Mouse (Mus musculus): ENCODE results near the gene Hspb3.

The Hspb3 gene

GRCm38 (mm10) chr13:113638914-113639313 lies 24.6 kb downstream of the Hspb3 start:
- in situ Hi-C loops (cut with MboI, MseI): no loop called here

DNA sequence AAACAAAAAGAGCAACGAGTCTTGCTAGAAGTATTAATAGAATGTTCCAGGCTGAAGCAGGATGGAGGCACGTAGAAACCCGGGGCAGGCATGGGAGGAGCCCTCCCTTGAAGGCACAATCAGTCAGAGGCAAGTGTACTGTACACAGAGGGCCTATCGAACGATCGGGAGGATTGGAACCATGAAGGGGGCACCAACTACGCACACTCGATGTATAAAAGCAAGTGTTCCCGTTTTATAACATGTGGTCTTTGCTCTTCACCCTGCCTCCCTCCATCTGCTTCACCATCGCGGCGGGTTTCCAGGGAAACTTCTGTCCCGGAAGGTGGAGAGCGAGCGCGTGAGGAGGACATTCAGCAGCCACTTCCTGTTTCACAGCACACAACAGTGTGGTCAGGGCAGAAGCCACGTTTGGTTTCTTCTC lies 27.7 kb downstream of the Hspb3 start:
- in situ Hi-C loops (cut with MboI, MseI): no loop called here

DNA sequence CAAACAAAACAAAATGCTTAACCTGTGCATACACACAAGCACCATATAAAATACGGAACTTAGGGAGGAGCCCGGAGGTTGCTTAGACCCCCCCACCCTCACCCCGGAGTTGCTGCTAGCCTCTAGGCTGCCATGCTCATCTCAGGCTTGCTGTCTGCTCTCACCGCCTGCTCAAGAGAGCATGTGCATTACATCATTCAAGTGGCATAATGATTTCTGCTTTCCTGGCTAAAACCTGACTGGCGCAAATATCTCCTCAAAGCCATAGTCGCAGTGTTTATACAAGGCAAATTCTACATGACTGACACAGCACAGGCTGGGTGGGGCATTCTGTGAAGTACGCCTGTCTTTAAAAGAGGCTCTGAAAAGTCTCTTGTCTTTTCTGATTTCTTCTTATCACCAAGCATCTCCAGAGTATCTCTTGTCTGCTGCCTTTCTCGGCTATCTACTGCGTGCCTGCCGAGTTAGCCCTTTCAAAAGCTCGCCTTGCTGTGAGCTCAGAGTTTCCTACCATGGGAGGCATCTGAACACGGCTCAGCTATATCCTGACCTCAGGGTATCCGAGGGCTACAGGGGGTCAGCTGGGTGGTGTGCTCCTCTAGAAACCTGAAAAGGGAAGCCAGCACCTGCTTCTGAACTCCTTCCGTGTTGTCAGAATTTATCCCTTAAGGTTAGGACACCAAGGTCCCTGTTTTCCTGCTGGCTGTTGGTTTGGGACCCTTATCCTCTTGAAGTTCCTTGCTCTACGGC lies 28.6 kb downstream of the Hspb3 start:
- in situ Hi-C loops (cut with MboI, MseI): loop anchor here in 1 of 2 experiments (5.0 kb wide), 1 partner anchor 313 kb away; no protein-coding TSS in a partner anchor

DNA sequence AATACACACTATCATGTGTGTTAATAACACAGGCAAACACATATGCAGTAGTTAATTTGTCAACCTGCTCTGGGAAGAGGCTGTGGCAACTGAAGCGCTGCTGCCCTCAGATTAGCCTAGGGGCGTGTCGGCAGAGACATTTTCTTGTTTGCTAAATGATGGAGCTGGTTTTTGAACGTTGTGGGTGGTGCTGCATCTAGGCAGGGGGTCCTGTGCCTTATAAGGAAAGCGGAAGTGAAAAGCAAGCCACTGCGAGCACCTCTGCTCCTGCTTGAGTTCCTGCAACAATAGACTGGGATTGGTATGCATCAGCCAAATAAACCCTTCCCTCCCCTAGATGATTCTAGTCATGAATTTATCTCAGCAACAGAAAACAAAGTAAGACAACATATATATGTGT lies 31.0 kb downstream of the Hspb3 start:
- in situ Hi-C loops (cut with MboI, MseI): loop anchor here in 1 of 2 experiments (5.0 kb wide), 1 partner anchor 310 kb away; no protein-coding TSS in a partner anchor

DNA sequence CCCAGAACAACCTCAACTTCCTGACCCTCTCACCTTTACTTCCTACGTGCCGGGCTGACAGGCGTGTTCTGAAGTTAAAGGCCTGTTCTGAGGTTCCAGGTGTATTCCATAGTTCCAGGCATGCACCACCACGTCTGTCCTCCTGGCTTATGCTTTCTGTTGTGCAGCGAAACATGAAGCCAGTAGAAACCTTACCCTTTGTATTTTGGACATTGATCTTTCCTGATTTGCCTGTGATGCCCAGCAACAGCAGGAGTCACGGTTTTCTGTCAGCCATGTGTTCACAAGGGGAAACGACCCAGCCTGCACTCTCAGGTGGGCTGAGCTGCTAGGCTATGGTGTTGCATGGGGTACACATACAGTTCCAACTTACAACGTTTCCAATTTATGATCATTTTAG lies 35.9 kb downstream of the Hspb3 start:
- in situ Hi-C loops (cut with MboI, MseI): loop anchor here in 1 of 2 experiments (5.0 kb wide), 1 partner anchor 360 kb away; no protein-coding TSS in a partner anchor

GRCm38 (mm10) chr13:113622865-113623255 lies 40.6 kb downstream of the Hspb3 start:
- in situ Hi-C loops (cut with MboI, MseI): no loop called here

GRCm38 (mm10) chr13:113622122-113622864 lies 41.2 kb downstream of the Hspb3 start:
- in situ Hi-C loops (cut with MboI, MseI): no loop called here

DNA sequence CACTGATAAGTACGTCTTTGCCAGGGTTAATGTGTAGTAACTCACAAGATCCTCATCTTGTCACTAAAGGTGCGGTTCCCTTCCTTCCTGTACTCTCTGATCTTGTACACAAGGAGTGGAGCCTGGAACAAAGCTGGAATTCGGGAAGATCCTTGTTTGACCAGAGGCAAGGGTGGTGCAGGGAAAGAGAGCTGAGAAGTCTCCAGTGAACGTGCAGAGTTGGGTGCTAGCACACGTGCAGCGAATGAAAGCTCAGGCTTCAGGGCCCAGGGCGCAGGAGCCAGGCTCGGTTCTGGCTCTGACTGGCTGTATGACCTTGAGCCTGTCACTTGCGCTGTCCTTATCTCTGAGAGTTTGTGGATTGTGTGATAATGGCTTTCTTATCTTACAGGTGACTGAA lies 44.5 kb downstream of the Hspb3 start:
- in situ Hi-C loops (cut with MboI, MseI): loop anchor here (5.0 kb wide), 2 partner anchors 92 to 297 kb away; no protein-coding TSS in a partner anchor

DNA sequence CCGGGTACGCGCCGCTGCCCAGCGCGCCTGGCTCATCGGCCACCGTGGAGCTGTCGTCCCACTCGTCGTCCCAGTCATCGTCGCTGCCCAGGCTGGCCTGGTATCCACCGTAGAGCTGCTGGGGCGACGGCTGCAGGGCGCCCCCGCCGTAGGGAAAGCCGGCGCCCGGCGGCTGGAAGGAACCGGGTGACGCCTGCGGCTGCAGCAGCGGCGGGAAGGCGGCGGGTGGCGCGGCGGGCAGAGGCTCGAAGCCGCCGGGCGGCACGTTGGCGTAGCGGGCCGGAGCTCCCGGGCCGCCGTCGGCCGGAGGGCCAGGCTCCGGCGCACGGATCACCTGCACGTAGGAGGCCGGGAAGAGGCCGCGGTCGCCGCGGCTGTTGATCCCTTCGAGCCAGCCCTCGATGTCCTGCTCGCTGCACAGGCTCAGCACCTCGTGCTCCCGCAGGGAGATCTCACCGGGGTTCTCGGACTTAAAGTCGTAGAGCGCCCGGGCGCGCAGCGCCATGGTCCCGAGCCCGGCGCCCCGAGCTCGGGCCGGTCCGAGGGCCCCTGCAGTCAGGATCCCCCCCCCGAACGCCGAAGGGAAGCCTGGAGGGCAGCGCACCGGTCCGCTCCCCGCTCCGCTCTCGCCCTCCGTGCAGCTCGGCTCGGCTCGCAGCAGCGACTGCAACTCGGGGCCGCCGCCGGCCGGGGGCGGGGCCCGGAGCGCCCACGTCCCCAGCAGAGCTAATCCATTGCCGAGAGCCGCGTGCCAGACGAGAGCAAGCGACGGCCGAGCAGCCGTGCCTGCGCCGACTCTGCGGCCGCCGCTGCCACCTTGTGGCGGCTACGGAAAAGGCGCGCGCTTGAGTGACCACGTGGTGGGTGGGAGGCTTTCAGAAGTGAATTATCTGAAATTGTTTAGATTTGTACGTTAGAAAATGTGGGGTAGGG lies 45.3 kb downstream of the Hspb3 start, which contains the start of gene Snx18:
Gene Snx18, minus strand, starts transcription at position 674 of the 933 bp plus-strand sequence.
- in situ Hi-C loops (cut with MboI, MseI): loop anchor here (5.0 kb wide), 2 partner anchors 91 to 296 kb away; no protein-coding TSS in a partner anchor

DNA sequence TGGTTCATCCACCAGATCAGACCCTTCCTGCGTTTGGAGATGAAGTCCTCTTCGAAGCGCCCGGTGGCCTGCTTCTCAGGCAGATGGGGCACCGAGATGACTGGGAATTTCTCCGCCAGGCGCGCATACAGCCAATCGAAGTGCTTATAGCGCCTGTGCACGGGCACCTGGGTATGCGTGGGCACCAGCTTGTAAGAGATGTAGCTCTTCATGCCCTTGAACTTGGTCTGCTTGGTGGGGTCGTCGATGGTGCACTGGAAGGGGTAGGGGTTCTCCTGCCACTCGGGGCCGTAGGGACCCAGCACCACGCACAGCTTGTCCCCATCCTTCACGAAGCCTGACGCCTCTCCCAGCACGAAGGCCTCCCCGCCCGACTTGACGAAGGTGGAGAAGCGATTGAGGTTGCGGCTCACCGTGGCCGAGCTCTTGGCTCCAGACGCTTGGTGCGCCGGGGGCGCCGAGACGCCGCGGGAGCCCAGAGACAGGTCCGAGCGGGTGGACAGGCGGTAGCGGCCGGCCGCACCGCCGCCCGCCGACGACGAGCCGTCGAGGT lies 46.1 kb downstream of the Hspb3 start:
- in situ Hi-C loops (cut with MboI, MseI): loop anchor here (5.0 kb wide), 2 partner anchors 90 to 295 kb away; no protein-coding TSS in a partner anchor

DNA sequence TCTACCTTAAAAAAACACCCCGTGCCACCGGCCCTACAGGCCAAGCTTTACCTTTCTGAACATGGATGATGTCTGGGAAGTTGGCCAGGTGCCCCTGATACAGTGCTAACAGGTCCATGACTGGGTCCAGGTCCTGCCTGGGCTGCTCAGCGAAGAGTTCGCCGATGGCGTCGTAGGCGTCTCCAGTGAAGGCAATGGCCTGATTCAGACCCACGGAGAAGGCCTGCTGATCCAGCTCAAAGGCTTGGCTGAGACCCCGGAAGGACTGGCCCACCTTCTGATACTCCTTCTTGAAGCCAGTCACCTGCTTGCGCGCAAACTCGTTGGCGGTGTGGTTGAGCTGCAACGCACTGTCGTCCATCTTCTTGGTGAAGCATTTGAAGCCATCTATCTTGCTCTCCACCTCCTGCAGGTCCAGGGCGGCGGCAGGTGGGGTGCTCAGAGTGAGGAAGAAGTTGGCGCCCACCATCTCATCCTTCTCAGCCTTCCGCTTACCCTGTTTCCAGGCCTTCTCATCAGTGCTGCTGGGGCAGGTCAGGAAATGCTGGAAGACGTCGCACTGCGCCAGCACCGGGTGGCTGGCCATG lies 46.6 kb downstream of the Hspb3 start:
- in situ Hi-C loops (cut with MboI, MseI): loop anchor here (5.0 kb wide), 2 partner anchors 90 to 295 kb away; no protein-coding TSS in a partner anchor

DNA sequence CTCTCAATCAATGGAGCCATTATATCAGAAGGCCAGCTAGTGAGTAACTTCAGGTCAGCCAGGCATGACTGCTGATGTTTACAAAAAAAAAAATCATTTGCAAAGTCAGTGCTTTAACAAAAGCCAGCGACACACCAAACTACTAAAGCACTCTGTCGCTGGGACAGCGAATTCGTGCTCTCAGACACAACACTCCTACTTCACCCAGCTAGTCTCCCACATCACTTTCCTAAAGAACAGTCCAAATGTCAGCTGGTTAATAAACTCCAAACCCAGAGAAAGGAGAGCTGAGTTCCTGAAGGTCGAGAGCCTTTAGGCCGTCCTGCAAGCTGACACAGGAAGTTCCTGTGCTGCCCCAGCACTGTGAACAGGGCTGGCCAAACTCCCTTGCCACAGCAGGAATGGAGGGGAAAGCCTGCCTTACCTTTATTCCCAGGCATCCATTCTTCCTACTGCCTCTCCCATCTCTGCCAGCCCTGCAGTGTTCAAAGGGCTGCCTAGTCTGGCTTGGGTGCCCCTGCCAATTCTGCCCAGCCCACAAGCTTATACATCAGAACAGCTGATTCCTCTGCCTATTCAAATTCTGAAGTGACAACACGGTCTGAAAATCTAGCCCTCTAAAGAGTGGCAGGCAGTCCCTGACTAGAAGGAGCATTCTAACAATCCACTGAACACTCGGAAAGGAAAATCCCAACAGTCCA lies 47.4 kb downstream of the Hspb3 start:
- in situ Hi-C loops (cut with MboI, MseI): loop anchor here (5.0 kb wide), 2 partner anchors 89 to 294 kb away; no protein-coding TSS in a partner anchor

DNA sequence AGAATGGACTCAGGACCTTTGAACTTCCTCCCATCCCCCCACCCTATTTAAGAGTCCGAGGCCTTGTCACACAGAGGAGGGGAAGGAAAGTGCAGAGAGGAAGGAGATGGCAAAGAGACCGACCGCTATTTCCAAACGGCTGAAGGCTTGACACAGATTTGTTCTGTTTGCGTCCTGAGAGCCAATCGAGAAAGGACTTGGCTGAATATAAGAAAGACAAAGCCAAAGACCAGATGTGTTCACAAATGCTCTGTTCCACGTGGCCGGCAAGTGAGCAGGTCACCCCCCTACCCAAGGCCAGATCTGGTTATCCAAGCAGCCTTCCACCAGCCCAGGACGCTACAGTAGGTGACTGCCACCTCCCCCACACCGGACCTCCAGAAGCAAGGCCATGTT lies 47.9 kb downstream of the Hspb3 start:
- in situ Hi-C loops (cut with MboI, MseI): loop anchor here (5.0 kb wide), 2 partner anchors 88 to 293 kb away; no protein-coding TSS in a partner anchor

- in situ Hi-C loops (cut with MboI, MseI): loop anchor here (5.0 kb wide), 2 partner anchors 88 to 293 kb away; no protein-coding TSS in a partner anchor
Measured at GRCm38 (mm10) chr13:113614635-113615545, 48.6 kb downstream of the Hspb3 start.

- in situ Hi-C loops (cut with MboI, MseI): no loop called here
Measured at GRCm38 (mm10) chr13:113613882-113614281, 49.6 kb downstream of the Hspb3 start.

GRCm38 (mm10) chr13:113613341-113613740 lies 50.1 kb downstream of the Hspb3 start:
- in situ Hi-C loops (cut with MboI, MseI): no loop called here
